ENCODE assay signal across 11 mouse cellular contexts in genomic region chr8:64666305-64666704, GRCm38 (mm10). TPM values are rescaled to one million over a fixed set of nuclear protein-coding genes. Genes with fewer than 3 reads are reported as not detected.
DNase-seq lines count a peak whose midpoint lies in the region; TF ChIP-seq lines count a peak whose summit lies in the region.
"Not testable (repeated sequence)": the region's sequence is repeated elsewhere in the genome, so short reads cannot be mapped to it uniquely, and the experiment has no call there.
"Had no signal": no experiment of that assay in that cellular context is flagged by ENCODE, and none has a peak within 500 bp of the region (broad histone marks: within the 10 kb centered on the region; RNA-seq: fewer than 3 reads in every experiment).

No protein-coding gene starts in this region.

- not testable (repeated sequence) for TF ChIP-seq CTCF in ES-Bruce4 (IDR thresholded peaks at IDR 0.05; ENCODE audit: low read depth, low read length); bone marrow macrophage, adult 2 months (IDR thresholded peaks at IDR 0.05; ENCODE audit: low read depth, low read length); cortical plate, adult 2 months (IDR thresholded peaks at IDR 0.05; ENCODE audit: extremely low read depth, insufficient read depth, low read length); heart, adult 2 months (IDR thresholded peaks at IDR 0.05); layer of hippocampus, adult 2 months (conservative IDR thresholded peaks at IDR 0.05)

- not testable (repeated sequence) for H3K36me3 ChIP-seq in ES-Bruce4 (ENCODE audit: control insufficient read depth, insufficient read depth, low read length, poor library complexity, severe bottlenecking); heart, adult 2 months (ENCODE audit: control insufficient read depth, insufficient read depth, low read length)

- not testable (repeated sequence) for H3K79me2 ChIP-seq in heart, adult 2 months (replicated peaks; ENCODE audit: control insufficient read depth, insufficient read depth, low read length)

- peak; percentile 43 to 45 for DNase-seq in cerebellum, postnatal 10 days
- not testable (repeated sequence) for DNase-seq in heart, adult 2 months; layer of hippocampus, adult 2 months (ENCODE audit: low spot score in 2 of 2)

- TF ChIP-seq EP300 in ES-Bruce4 (IDR thresholded peaks at IDR 0.05; ENCODE audit: insufficient read depth, low read depth, low read length); heart, adult 2 months (IDR thresholded peaks at IDR 0.05; ENCODE audit: insufficient read depth, low read depth, low read length): not testable (repeated sequence)

- H3K4me1 ChIP-seq in ES-Bruce4 (ENCODE audit: control insufficient read depth, insufficient read depth, low read length); heart, adult 2 months (ENCODE audit: control insufficient read depth, insufficient read depth, low read length): not testable (repeated sequence)
- H3K4me1 ChIP-seq in bone marrow macrophage, adult 2 months (ENCODE audit: control insufficient read depth, insufficient read depth, low read length) = peaks cover 21% of the 10 kb centered on the region
- H3K4me1 ChIP-seq in cortical plate, adult 2 months (ENCODE audit: control insufficient read depth, insufficient read depth, low read length) = peaks cover 23% of the 10 kb centered on the region

- 69% methylated on average over 13 of the region's 13 CpGs for WGBS in heart, adult 2 months

- H3K27me3 ChIP-seq in ES-Bruce4 (ENCODE audit: control insufficient read depth, insufficient read depth, low read length, poor library complexity, severe bottlenecking); heart, adult 2 months (ENCODE audit: control insufficient read depth, insufficient read depth, low read length): not testable (repeated sequence)

- not testable (repeated sequence) for H3K4me3 ChIP-seq in ES-Bruce4 (ENCODE audit: low read depth, low read length); bone marrow macrophage, adult 2 months (ENCODE audit: insufficient read depth, low read length); cortical plate, adult 2 months (ENCODE audit: insufficient read depth, low read length); heart, adult 2 months; layer of hippocampus, adult 2 months

- peak overlapping the region; percentile 66; the same call in 1 of the 2 replicates for H3K9ac ChIP-seq in ES-Bruce4 (ENCODE audit: low read depth, poor library complexity, severe bottlenecking)
- not testable (repeated sequence) for H3K9ac ChIP-seq in heart, adult 2 months (ENCODE audit: low read depth, low read length)

- H3K9me3 ChIP-seq in ES-Bruce4 (replicated peaks; ENCODE audit: control insufficient read depth, insufficient read depth, low read length, poor library complexity, severe bottlenecking) = not testable (repeated sequence)

- H3K27ac ChIP-seq in ES-Bruce4 (ENCODE audit: insufficient read depth, low read length) = not testable (repeated sequence)
- H3K27ac ChIP-seq in bone marrow macrophage, adult 2 months (ENCODE audit: insufficient read depth, low read depth, low read length) = peak overlapping the region; percentile 27; the same call in 1 of the 2 replicates
- H3K27ac ChIP-seq in cortical plate, adult 2 months (ENCODE audit: insufficient read depth, low read length) = 0 out of 2 replicates have a peak overlapping the region, but pooled peaks have one; percentile 36
- peak overlapping the region; percentile 81 for H3K27ac ChIP-seq in heart, adult 2 months
- peak overlapping the region; percentile 74 for H3K27ac ChIP-seq in layer of hippocampus, adult 2 months

- TF ChIP-seq POLR2A in ES-Bruce4 (IDR thresholded peaks at IDR 0.05; ENCODE audit: insufficient read depth, low read length); bone marrow macrophage, adult 2 months (IDR thresholded peaks at IDR 0.05; ENCODE audit: borderline replicate concordance, low read depth, low read length); cortical plate, adult 2 months (IDR thresholded peaks at IDR 0.05; ENCODE audit: extremely low read depth, insufficient read depth, low read length); heart, adult 2 months (IDR thresholded peaks at IDR 0.05; ENCODE audit: insufficient read depth, low read depth, low read length): not testable (repeated sequence)

- intact Hi-C loops in heart, adult 2 months (cut with DNase I) = not testable (repeated sequence)

RNA-seq across cellular contexts. Expression of gene Cpe, which starts 26.5 kb away (rescaled TPM):
- 24.7 and 34.5 TPM in 2 replicates for polyA plus RNA-seq in ES-Bruce4 (2011; ENCODE audit: insufficient read depth, insufficient read length, low read depth, missing spikeins)
- polyA plus RNA-seq in bone marrow macrophage, adult 2 months (2012; ENCODE audit: insufficient read depth, insufficient read length, missing spikeins) = 1.4 and 1.8 TPM in 2 replicates
- polyA plus RNA-seq in cortical plate, adult 2 months (2012; rRNA removed) = 1,729 and 1,769 TPM in 2 replicates
- total RNA-seq in heart, adult 2 months (2021) = 100 to 1,000 TPM; 241 to 256 TPM
- polyA plus RNA-seq in heart, adult 2 months (2012; rRNA removed) = 112 and 149 TPM in 2 replicates
- total RNA-seq in layer of hippocampus, adult 2 months (2021) = 1,000 to 10,000 TPM; 2,581 to 2,789 TPM
- total RNA-seq: common myeloid progenitor, adult 5-6 weeks; granulocyte monocyte progenitor cell, adult 5-6 weeks; hematopoietic stem cell, adult 5-6 weeks had no signal
- polyA plus RNA-seq: erythroblast, embryonic 14.5 days; G1E had no signal

Comparison
In these comparisons a context has a peak if more than half of its experiments do, and no peak if none do; other contexts are left out.
1. RNA of gene Cpe, which starts 26.5 kb away (polyA plus RNA-seq): 1,729 to 1,769 TPM in cortical plate, adult 2 months; 112 to 149 TPM in heart, adult 2 months, 24.7 to 34.5 TPM in ES-Bruce4 and 1.4 to 1.8 TPM in bone marrow macrophage, adult 2 months; every median in the first group is over 10 times any median in the second.